Mouse (Mus musculus): Measurements from ENCODE around the gene Sftpa1. TPM values are rescaled to one million over a fixed set of nuclear protein-coding genes. Genes with fewer than 3 reads are reported as not detected.

The Sftpa1 gene
- not detected in 2 replicates for polyA plus RNA-seq (2021; fragmentation: Nextera tagmentation)
- long read RNA-seq, experiment 1 = 0 reads
- long read RNA-seq, experiment 2 = 0 reads

GRCm38 (mm10) chr14:41131540-41131939 lies at the start of gene Sftpa1:
Gene Sftpa1, plus strand, starts transcription at chr14:41131782.

DNA sequence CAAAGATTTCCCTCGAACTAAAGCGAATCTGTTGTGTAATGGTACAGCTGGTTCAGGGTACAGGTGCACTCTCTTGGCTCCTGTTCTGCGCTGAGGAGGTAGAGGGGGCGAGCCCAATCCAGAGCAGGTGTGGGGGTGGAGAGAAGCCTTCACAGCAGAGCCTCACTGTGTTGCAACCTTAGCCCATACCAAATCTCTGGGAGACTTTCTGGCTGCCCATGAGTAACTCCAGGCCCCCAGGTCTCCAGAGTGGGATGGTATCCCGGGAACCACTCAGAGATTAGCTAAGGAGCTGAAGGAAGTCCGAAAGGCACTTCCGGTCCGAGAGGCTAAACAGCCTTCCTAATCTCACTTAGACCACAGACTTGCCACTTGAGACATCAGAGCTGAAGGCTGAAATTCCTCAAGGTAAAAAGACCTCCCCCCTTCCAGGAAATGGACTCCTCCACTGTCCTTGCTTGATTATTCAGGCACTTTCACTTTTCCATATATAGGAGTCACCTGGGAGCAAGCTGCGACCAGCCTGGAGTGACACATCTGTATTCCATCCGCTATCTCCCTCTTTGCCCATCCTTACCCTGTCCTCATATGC lies 26.6 kb upstream of the Sftpa1 start, which contains the start of gene Mat1a:
Mat1a (plus strand) TSS at position 183 of the 592 bp plus-strand sequence.

GRCm38 (mm10) chr14:41151220-41151898 lies 19.8 kb downstream of the Sftpa1 start, which contains the start of gene Mbl1:
Gene Mbl1, plus strand, starts transcription at chr14:41151458.

DNA sequence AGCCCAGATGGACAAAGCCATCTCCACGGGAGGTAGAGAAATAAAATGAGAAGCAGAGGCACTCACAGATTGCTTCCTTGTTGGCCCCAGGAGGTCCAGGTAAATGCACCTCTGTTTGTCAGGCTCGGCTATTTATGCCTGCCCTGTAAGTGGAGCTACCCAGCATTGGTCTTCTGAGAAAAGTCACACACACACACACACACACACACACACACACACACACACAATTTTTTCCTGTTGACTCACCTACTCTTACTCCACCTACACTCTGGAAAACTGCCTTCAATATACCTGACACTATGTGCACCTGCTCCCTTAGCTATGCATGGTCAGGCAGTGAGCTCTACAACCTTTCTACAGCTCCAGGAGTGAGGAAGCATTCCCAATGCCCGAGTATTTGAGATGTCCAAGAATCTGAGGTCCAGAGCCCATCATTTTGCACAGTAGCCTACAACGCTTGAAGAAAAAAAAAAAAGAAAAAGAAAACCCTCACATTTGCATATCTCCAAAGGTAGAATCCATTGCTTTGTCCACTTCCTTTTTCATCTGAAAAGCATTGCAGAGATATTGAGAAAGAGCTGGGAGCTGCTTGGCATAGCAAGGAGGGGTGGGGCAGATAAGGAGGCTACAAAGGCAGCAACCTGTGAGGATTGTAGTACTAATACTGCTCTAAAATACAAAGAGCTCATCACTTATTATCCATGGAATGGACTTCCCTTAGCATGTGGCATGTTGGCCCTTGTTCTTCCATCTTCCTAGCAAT lies 53.7 kb downstream of the Sftpa1 start, which contains the start of gene Sftpd:
Sftpd (minus strand) TSS at position 91 of the 763 bp plus-strand sequence.

Other genes with a start within 250 kb of the Sftpa1 start
- gene Sh2d4b, start 238.5 kb upstream of the Sftpa1 start, polyA plus RNA-seq (2021; fragmentation: Nextera tagmentation) = 0.04 TPM in 1 of 2 replicates, not detected in the other
- 20.0 and 22.0 TPM in 2 replicates for gene Tspan14, start 165.0 kb upstream of the Sftpa1 start, polyA plus RNA-seq (2021; fragmentation: Nextera tagmentation)
- gene Fam213a, start 118.0 kb upstream of the Sftpa1 start, polyA plus RNA-seq (2021; fragmentation: Nextera tagmentation) = 242 and 264 TPM in 2 replicates
- 0.95 and 3.2 TPM in 2 replicates for gene Dydc2, start 62.6 kb upstream of the Sftpa1 start, polyA plus RNA-seq (2021; fragmentation: Nextera tagmentation)
- gene Dydc1, start 58.9 kb upstream of the Sftpa1 start, polyA plus RNA-seq (2021; fragmentation: Nextera tagmentation) = 0.63 TPM in 1 of 2 replicates, not detected in the other
- gene Mat1a, start 26.7 kb upstream of the Sftpa1 start, polyA plus RNA-seq (2021; fragmentation: Nextera tagmentation) = not detected in 2 replicates
- not detected in 2 replicates for gene Mbl1, start 19.7 kb downstream of the Sftpa1 start, polyA plus RNA-seq (2021; fragmentation: Nextera tagmentation)
- gene Sftpd, start 53.4 kb downstream of the Sftpa1 start, polyA plus RNA-seq (2021; fragmentation: Nextera tagmentation) = not detected in 2 replicates
- not detected in 2 replicates for gene Gm2832, start 147.0 kb downstream of the Sftpa1 start, polyA plus RNA-seq (2021; fragmentation: Nextera tagmentation)
- not detected in 2 replicates for gene Gm5798, start 216.8 kb downstream of the Sftpa1 start, polyA plus RNA-seq (2021; fragmentation: Nextera tagmentation)

Measured in layer of hippocampus, adult 6 months (tissue).